Mouse (Mus musculus) spleen, adult 2 months (tissue): ENCODE data around the gene Ppa1.

Source experiments
- CTCF ChIP-seq: fragments of 200-500 bp; IDR thresholded peaks from 2 replicates; pipeline ENCODE4 v1.5.1; 2011; ENCODE audit warnings: mild to moderate bottlenecking, inconsistent platforms; ENCODE audit not compliant: insufficient read depth, insufficient read length, insufficient replicate concordance; ENCODE audit errors: extremely low read depth
- POLR2A ChIP-seq: fragments of 200-500 bp; IDR thresholded peaks from 2 replicates; pipeline ENCODE4 v1.6.1; 2011; ENCODE audit warnings: low read depth, low read length, inconsistent platforms

GRCm38 (mm10) chr10:61665651-61666050, 17.3 kb downstream of the Ppa1 start:
- TF ChIP-seq POLR2A (no peak), CTCF (no peak)
